Comparison of ENCODE assay signal across 24 mouse cellular contexts in genomic region chr12:35656563-35656962, GRCm38 (mm10).
A peak's percentile ranks its signal among the peaks of the same experiment; 100 is the strongest.
DNase-seq lines count a peak whose midpoint lies in the region; ATAC-seq lines count a peak whose summit lies in the region.
"Had no signal": no experiment of that assay in that cellular context is flagged by ENCODE, and none has a peak within 500 bp of the region (broad histone marks: within the 10 kb centered on the region; RNA-seq: fewer than 3 reads in every experiment).

No protein-coding gene starts in this region.

- H3K4me3 ChIP-seq in neural tube, embryonic 14.5 days (ENCODE audit: low read depth, low read length) = no peak overlapping the region
- H3K4me3 ChIP-seq: embryonic facial prominence, embryonic 13.5 days; embryonic facial prominence, embryonic 15.5 days; erythroblast, embryonic 14.5 days; forebrain, embryonic 10.5 days; forebrain, embryonic 12.5 days had no signal

- no peaks in the 10 kb centered on the region for H3K36me3 ChIP-seq in neural tube, embryonic 14.5 days (ENCODE audit: control insufficient read depth, insufficient read depth, low read length)
- H3K36me3 ChIP-seq: embryonic facial prominence, embryonic 13.5 days; embryonic facial prominence, embryonic 15.5 days; forebrain, embryonic 10.5 days; forebrain, embryonic 12.5 days; G1E had no signal

- DNase-seq in neural tube, embryonic 10.5 days (ENCODE audit: extremely low spot score, low spot score) = no peak
- peak; percentile 14 for DNase-seq in NIH3T3 (ENCODE audit: low read depth)
- no peak for DNase-seq in kidney, adult 9 months
- no peak for DNase-seq in cerebellum, adult 11-12 months
- DNase-seq: adrenal gland, adult 2 months; adrenal gland, postnatal 10 days; adrenal gland, postnatal 25 days; cerebellum, adult 18-20 months; cerebellum, adult 8-10 months; cerebellum, adult 9-11 months; cerebellum, postnatal 14 days; cerebellum, postnatal 36 days; embryo, embryonic 11 days had no signal

- no peak overlapping the region for H3K4me2 ChIP-seq in neural tube, embryonic 14.5 days (ENCODE audit: low read depth, low read length)
- H3K4me2 ChIP-seq: embryonic facial prominence, embryonic 13.5 days; embryonic facial prominence, embryonic 15.5 days; forebrain, embryonic 12.5 days had no signal

- H3K27ac ChIP-seq in neural tube, embryonic 14.5 days (ENCODE audit: low read depth, low read length) = no peak overlapping the region
- H3K27ac ChIP-seq: embryonic facial prominence, embryonic 13.5 days; embryonic facial prominence, embryonic 15.5 days; forebrain, embryonic 10.5 days; forebrain, embryonic 12.5 days had no signal

- H3K4me1 ChIP-seq in neural tube, embryonic 14.5 days (ENCODE audit: control insufficient read depth, insufficient read depth, low read length) = no peaks in the 10 kb centered on the region
- H3K4me1 ChIP-seq: embryonic facial prominence, embryonic 13.5 days; embryonic facial prominence, embryonic 15.5 days; forebrain, embryonic 10.5 days; forebrain, embryonic 12.5 days had no signal

- H3K27me3 ChIP-seq in neural tube, embryonic 14.5 days (ENCODE audit: control insufficient read depth, insufficient read depth, low read length) = no peaks in the 10 kb centered on the region
- H3K27me3 ChIP-seq: CH12.LX; embryonic facial prominence, embryonic 13.5 days; embryonic facial prominence, embryonic 15.5 days; forebrain, embryonic 12.5 days had no signal

- 77% methylated on average over 3 of the region's 3 CpGs for WGBS in neural tube, embryonic 14.5 days

- ATAC-seq in neural tube, embryonic 14.5 days (ENCODE audit: low read depth) = peak; percentile 54; the same call in 1 of the 2 replicates
- ATAC-seq: CD4-positive, CD25-positive, alpha-beta regulatory T cell, adult 4 months; forebrain, embryonic 14.5 days; forebrain, embryonic 16.5 days had no signal

- no peak overlapping the region for H3K9ac ChIP-seq in neural tube, embryonic 14.5 days (replicated peaks; ENCODE audit: low read depth, low read length)
- H3K9ac ChIP-seq: embryonic facial prominence, embryonic 13.5 days; embryonic facial prominence, embryonic 15.5 days; forebrain, embryonic 12.5 days had no signal

- H3K9me3 ChIP-seq in neural tube, embryonic 14.5 days (ENCODE audit: control insufficient read depth, low read length) = no peaks in the 10 kb centered on the region
- H3K9me3 ChIP-seq: embryonic facial prominence, embryonic 13.5 days; embryonic facial prominence, embryonic 15.5 days; forebrain, embryonic 10.5 days; forebrain, embryonic 12.5 days; G1E had no signal
